Comparison of ENCODE assay signal across 14 mouse cellular contexts in genomic region chr10:106665221-106665620, GRCm38 (mm10).
DNase-seq lines count a peak whose midpoint lies in the region.
"Had no signal": no experiment of that assay in that cellular context is flagged by ENCODE, and none has a peak within 500 bp of the region (broad histone marks: within the 10 kb centered on the region; RNA-seq: fewer than 3 reads in every experiment).

No protein-coding gene starts in this region.

- DNase-seq in layer of hippocampus, adult 11-12 months (ENCODE audit: low spot score) = peak; percentile 34
- no peak for DNase-seq in layer of hippocampus, adult 8-10 months (ENCODE audit: low spot score in 2 of 2)
- peak; percentile 38 for DNase-seq in layer of hippocampus, adult 9-10 months (ENCODE audit: low spot score)
- no peak for DNase-seq in layer of hippocampus, postnatal 25 days (ENCODE audit: extremely low spot score in 1 of 2, low spot score in 1 of 2)
- peak; percentile 23 for DNase-seq in brain, adult 2 months (ENCODE audit: low read depth, low spot score)
- DNase-seq: adrenal gland, adult 8-10 months; adrenal gland, postnatal 14 days; B cell, adult 2 months; cerebellum, adult 11-12 months; cerebellum, adult 2 months; cerebellum, adult 9-10 months; cerebellum, postnatal 10 days; cerebellum, postnatal 25 days; forebrain, postnatal 0 days had no signal

Comparison
In these comparisons a context has a peak if more than half of its experiments do, and no peak if none do; other contexts are left out.
1. DNase-seq: peak in layer of hippocampus, adult 11-12 months (single experiment), layer of hippocampus, adult 9-10 months (single experiment) and brain, adult 2 months (single experiment); none in layer of hippocampus, adult 8-10 months (0 of 2) and layer of hippocampus, postnatal 25 days (0 of 2).